Mouse (Mus musculus): Measurements from ENCODE around the gene Vmn2r85. TPM values are rescaled to one million over a fixed set of nuclear protein-coding genes. Genes with fewer than 3 reads are reported as not detected.

Vmn2r85 gene
- polyA plus RNA-seq, 1 experiment = not detected

- TF ChIP-seq POLR2A (IDR thresholded peaks at IDR 0.05; ENCODE audit: low read depth, low read length) (no peak), CTCF (IDR thresholded peaks at IDR 0.05; ENCODE audit: extremely low read depth, insufficient read depth, insufficient read length, insufficient replicate concordance) (no peak)
- no peak within 1 kb of the TSS for H3K27ac ChIP-seq (ENCODE audit: insufficient read depth, low read length)
- no peaks in the 10 kb centered on the region for H3K27me3 ChIP-seq (ENCODE audit: control insufficient read depth, insufficient read depth, low read length)
- no peaks in the 10 kb centered on the region for H3K36me3 ChIP-seq (ENCODE audit: control insufficient read depth, insufficient read depth, low read length)
- no peak within 1 kb of the TSS for H3K4me3 ChIP-seq (ENCODE audit: extremely low read depth, insufficient read depth, insufficient read length)
- no peak for DNase-seq (ENCODE audit: low read depth in 1 of 2, low spot score in 2 of 2)
- no peaks in the 10 kb centered on the region for H3K4me1 ChIP-seq (ENCODE audit: control insufficient read depth, insufficient read depth, insufficient read length)
These were observed 35.3 kb downstream of the Vmn2r85 start, which contains the start of gene Vmn2r84 for GRCm38 (mm10) chr10:130394232-130394631. Gene Vmn2r84 (minus strand): TSS chr10:130394332.

DNA sequence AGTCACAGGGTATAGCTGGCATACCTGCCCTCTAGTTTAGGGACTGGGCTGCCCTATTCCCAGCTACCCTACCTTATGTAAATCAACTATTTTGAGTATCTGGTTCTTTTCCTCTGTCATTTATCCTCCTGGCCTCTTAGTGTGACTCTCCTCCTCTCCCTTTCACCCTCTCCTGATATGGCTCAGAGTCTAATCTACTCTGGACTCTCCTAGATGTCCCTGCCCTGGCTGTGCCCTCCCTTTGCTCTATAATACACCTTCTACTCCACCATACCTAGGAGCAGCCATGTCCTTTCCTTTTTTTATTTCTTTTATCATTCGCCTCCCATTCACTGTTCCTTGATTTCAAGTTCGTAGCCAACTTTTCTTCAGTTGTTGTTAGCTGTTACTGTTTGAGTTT, 54.4 kb downstream of the Vmn2r85 start:
- Histone ChIP-seq H3K27ac (ENCODE audit: insufficient read depth, low read length) (no peak overlapping the region), H3K27me3 (ENCODE audit: control insufficient read depth, insufficient read depth, low read length) (no peaks in the 10 kb centered on the region), H3K4me1 (ENCODE audit: control insufficient read depth, insufficient read depth, insufficient read length) (no peaks in the 10 kb centered on the region), H3K36me3 (ENCODE audit: control insufficient read depth, insufficient read depth, low read length) (no peaks in the 10 kb centered on the region), H3K4me3 (ENCODE audit: extremely low read depth, insufficient read depth, insufficient read length) (no peak overlapping the region)
- 92% methylated on average over 2 of the region's 2 CpGs for WGBS
- TF ChIP-seq CTCF (IDR thresholded peaks at IDR 0.05; ENCODE audit: extremely low read depth, insufficient read depth, insufficient read length, insufficient replicate concordance) (no peak), POLR2A (IDR thresholded peaks at IDR 0.05; ENCODE audit: low read depth, low read length) (no peak)
- DNase-seq (ENCODE audit: low read depth in 1 of 2, low spot score in 2 of 2) = no peak

DNA sequence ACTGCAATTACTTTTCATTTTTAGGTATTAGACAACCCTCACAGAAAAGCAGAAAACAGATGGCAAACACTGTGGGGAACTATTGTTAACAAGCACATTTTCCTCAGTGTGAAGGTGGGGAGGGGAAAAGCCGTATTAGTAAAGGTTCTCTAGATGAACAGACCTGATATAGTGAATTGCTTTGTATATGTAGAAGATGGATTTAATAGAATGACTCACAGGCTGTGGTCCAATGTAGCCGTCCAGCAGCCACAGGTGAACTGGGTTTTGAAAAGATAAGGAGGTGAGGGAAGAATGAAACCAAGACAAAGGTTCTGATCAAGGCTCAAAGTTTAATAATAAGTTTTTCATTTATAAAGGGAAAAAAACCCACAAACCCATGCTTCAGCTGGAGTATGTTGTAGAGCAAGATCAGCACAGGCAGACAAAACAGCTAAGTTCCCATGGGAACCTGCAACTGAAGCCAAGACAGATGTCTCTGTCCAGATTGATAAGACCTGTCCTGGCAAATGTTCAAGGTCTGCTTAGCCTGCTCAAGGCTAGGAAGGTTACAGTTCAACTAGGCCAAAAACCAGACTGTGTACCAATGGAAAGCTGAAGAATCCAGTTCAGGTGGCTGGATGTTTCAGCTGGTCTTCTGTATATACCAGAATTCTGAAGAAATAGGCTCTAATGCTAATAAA, 56.9 kb downstream of the Vmn2r85 start:
- TF ChIP-seq CTCF (IDR thresholded peaks at IDR 0.05; ENCODE audit: extremely low read depth, insufficient read depth, insufficient read length, insufficient replicate concordance) = no peak
- TF ChIP-seq POLR2A (IDR thresholded peaks at IDR 0.05; ENCODE audit: low read depth, low read length) = no peak
- Histone ChIP-seq H3K27ac (ENCODE audit: insufficient read depth, low read length) (no peak overlapping the region), H3K27me3 (ENCODE audit: control insufficient read depth, insufficient read depth, low read length) (no peaks in the 10 kb centered on the region), H3K36me3 (ENCODE audit: control insufficient read depth, insufficient read depth, low read length) (no peaks in the 10 kb centered on the region), H3K4me3 (ENCODE audit: extremely low read depth, insufficient read depth, insufficient read length) (no peak overlapping the region), H3K4me1 (ENCODE audit: control insufficient read depth, insufficient read depth, insufficient read length) (no peaks in the 10 kb centered on the region)
- no peak for DNase-seq (ENCODE audit: low read depth in 1 of 2, low spot score in 2 of 2)
- WGBS = 88% methylated on average over 2 of the region's 2 CpGs

DNA sequence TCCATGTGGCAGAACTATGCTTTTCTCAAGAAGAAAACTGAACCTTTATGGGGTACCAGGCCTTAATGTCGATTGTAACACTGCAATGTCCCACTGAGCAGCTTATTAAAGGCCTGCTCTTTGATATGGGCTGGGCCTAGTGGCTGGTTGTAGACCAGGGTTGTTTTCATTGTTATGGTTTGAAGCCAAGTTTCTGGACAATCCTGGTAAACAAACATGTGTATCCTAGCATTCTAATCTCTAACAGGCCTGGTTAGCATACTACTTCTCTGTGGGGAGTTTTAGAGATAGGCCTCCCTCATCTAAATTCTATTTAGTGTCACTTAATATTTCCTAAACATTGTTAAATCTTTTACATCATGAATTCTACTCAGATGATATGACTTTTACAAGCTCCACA, 57.9 kb downstream of the Vmn2r85 start:
- no peak for DNase-seq (ENCODE audit: low read depth in 1 of 2, low spot score in 2 of 2)
- Histone ChIP-seq H3K27me3 (ENCODE audit: control insufficient read depth, insufficient read depth, low read length) (no peaks in the 10 kb centered on the region), H3K27ac (ENCODE audit: insufficient read depth, low read length) (no peak overlapping the region), H3K4me3 (ENCODE audit: extremely low read depth, insufficient read depth, insufficient read length) (no peak overlapping the region), H3K4me1 (ENCODE audit: control insufficient read depth, insufficient read depth, insufficient read length) (no peaks in the 10 kb centered on the region), H3K36me3 (ENCODE audit: control insufficient read depth, insufficient read depth, low read length) (no peaks in the 10 kb centered on the region; the same call in 1 of the 2 replicates)
- TF ChIP-seq POLR2A (IDR thresholded peaks at IDR 0.05; ENCODE audit: low read depth, low read length) (no peak), CTCF (IDR thresholded peaks at IDR 0.05; ENCODE audit: extremely low read depth, insufficient read depth, insufficient read length, insufficient replicate concordance) (no peak)
- WGBS = 83% methylated on average over 1 of the region's 1 CpGs

DNA sequence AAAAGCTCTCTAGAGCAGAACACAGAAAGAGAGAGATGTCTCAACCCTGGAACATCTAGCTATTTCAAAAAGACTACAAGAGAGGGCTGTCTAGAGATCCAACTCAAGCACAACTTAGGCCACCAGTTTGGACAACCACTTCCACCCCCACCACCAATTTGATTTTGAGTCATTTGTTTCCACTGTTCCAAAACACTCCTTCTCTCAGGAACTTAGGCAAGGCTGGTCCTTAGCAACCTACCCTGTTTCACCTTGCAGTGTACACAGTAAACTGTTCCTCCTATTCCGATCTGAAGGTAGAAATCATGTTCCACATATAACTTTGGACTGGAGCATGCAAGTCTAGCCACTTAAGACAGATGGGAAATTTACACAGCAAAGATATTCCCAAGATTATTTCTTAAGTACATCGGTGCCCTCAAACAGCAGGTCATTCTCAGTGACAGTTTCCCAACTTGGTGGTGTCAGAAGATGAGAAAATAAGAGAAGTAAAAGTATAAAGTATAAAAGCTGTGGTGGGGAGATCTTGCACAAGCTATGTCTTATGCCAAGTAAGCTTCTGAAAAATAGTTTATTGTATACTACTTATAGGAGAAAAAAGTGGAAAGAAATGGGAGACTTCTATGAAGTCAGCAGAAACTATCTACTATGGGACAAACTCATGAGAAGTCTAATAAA, 59.4 kb downstream of the Vmn2r85 start:
- TF ChIP-seq POLR2A (IDR thresholded peaks at IDR 0.05; ENCODE audit: low read depth, low read length) (no peak), CTCF (IDR thresholded peaks at IDR 0.05; ENCODE audit: extremely low read depth, insufficient read depth, insufficient read length, insufficient replicate concordance) (no peak)
- no peaks in the 10 kb centered on the region; the same call in 1 of the 2 replicates for H3K36me3 ChIP-seq (ENCODE audit: control insufficient read depth, insufficient read depth, low read length)
- H3K27ac ChIP-seq (ENCODE audit: insufficient read depth, low read length) = no peak overlapping the region
- WGBS = 93% methylated on average over 2 of the region's 2 CpGs
- no peaks in the 10 kb centered on the region for H3K27me3 ChIP-seq (ENCODE audit: control insufficient read depth, insufficient read depth, low read length)
- no peak overlapping the region for H3K4me3 ChIP-seq (ENCODE audit: extremely low read depth, insufficient read depth, insufficient read length)
- H3K4me1 ChIP-seq (ENCODE audit: control insufficient read depth, insufficient read depth, insufficient read length) = no peaks in the 10 kb centered on the region
- DNase-seq (ENCODE audit: low read depth in 1 of 2, low spot score in 2 of 2) = no peak

DNA sequence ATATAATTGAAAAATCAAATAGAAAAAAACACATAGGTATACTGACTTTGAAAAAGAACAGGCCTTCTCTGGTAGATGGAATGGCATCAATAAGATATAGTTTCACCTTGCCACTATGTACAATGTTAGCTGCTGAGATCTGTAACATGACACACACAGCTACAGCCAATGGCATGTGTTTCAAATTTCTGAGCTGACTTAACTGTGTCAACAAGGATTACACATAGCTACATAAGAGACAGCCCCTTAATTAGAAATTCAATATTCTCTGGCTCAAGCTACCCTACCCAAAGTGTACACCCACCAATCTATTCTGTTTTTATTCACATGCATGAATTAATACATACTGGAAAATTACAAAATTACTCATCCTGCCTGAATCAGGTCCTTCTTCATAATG, 61.1 kb downstream of the Vmn2r85 start:
- no peak for DNase-seq (ENCODE audit: low read depth in 1 of 2, low spot score in 2 of 2)
- H3K4me3 ChIP-seq (ENCODE audit: extremely low read depth, insufficient read depth, insufficient read length) = no peak overlapping the region
- no peaks in the 10 kb centered on the region; the same call in 1 of the 2 replicates for H3K36me3 ChIP-seq (ENCODE audit: control insufficient read depth, insufficient read depth, low read length)
- H3K27me3 ChIP-seq (ENCODE audit: control insufficient read depth, insufficient read depth, low read length) = no peaks in the 10 kb centered on the region
- no peak overlapping the region for H3K27ac ChIP-seq (ENCODE audit: insufficient read depth, low read length)
- H3K4me1 ChIP-seq (ENCODE audit: control insufficient read depth, insufficient read depth, insufficient read length) = no peaks in the 10 kb centered on the region
- no peak for TF ChIP-seq CTCF (IDR thresholded peaks at IDR 0.05; ENCODE audit: extremely low read depth, insufficient read depth, insufficient read length, insufficient replicate concordance)
- no peak for TF ChIP-seq POLR2A (IDR thresholded peaks at IDR 0.05; ENCODE audit: low read depth, low read length)

- H3K4me1 ChIP-seq (ENCODE audit: control insufficient read depth, insufficient read depth, insufficient read length) = no peaks in the 10 kb centered on the region
These were observed 64.7 kb downstream of the Vmn2r85 start for GRCm38 (mm10) chr10:130364766-130365165.

More at GRCm38 (mm10) chr10:130364766-130365165, 64.7 kb downstream of the Vmn2r85 start:
- H3K36me3 ChIP-seq (ENCODE audit: control insufficient read depth, insufficient read depth, low read length) = peaks cover 5% of the 10 kb centered on the region
- DNase-seq (ENCODE audit: low read depth in 1 of 2, low spot score in 2 of 2) = no peak
- no peak overlapping the region for H3K27ac ChIP-seq (ENCODE audit: insufficient read depth, low read length)
- no peak overlapping the region for H3K4me3 ChIP-seq (ENCODE audit: extremely low read depth, insufficient read depth, insufficient read length)
- TF ChIP-seq CTCF (IDR thresholded peaks at IDR 0.05; ENCODE audit: extremely low read depth, insufficient read depth, insufficient read length, insufficient replicate concordance) (no peak), POLR2A (IDR thresholded peaks at IDR 0.05; ENCODE audit: low read depth, low read length) (no peak)
- H3K27me3 ChIP-seq (ENCODE audit: control insufficient read depth, insufficient read depth, low read length) = no peaks in the 10 kb centered on the region

Other genes starting within 250 kb of the Vmn2r85 start
- not detected in 2 replicates for gene Olfr826, start 245.5 kb downstream of the Vmn2r85 start, polyA plus RNA-seq (2012; rRNA removed)
- gene Olfr827, start 215.3 kb downstream of the Vmn2r85 start, polyA plus RNA-seq (2012; rRNA removed) = not detected in 2 replicates
- gene Neurod4, start 149.5 kb downstream of the Vmn2r85 start, polyA plus RNA-seq (2012; rRNA removed) = 0.04 TPM in 2 replicates
- gene Tespa1, start 106.8 kb downstream of the Vmn2r85 start, polyA plus RNA-seq (2012; rRNA removed) = 10.3 and 10.8 TPM in 2 replicates
- not detected in 2 replicates for gene Vmn2r84, start 35.4 kb downstream of the Vmn2r85 start, polyA plus RNA-seq (2012; rRNA removed)
- not detected in 2 replicates for gene Vmn2r86, start 26.3 kb upstream of the Vmn2r85 start, polyA plus RNA-seq (2012; rRNA removed)
- gene Vmn2r87, start 67.7 kb upstream of the Vmn2r85 start, polyA plus RNA-seq (2012; rRNA removed) = not detected in 2 replicates